Mouse (Mus musculus) B cell, adult 2 months (primary cell): ENCODE results near the gene Cdc26.

ENCODE experiments used
- DNase-seq, 2 experiments: peaks; one replicate each; pipeline ENCODE4 v3.0.0; 2022

Cdc26 gene

DNA sequence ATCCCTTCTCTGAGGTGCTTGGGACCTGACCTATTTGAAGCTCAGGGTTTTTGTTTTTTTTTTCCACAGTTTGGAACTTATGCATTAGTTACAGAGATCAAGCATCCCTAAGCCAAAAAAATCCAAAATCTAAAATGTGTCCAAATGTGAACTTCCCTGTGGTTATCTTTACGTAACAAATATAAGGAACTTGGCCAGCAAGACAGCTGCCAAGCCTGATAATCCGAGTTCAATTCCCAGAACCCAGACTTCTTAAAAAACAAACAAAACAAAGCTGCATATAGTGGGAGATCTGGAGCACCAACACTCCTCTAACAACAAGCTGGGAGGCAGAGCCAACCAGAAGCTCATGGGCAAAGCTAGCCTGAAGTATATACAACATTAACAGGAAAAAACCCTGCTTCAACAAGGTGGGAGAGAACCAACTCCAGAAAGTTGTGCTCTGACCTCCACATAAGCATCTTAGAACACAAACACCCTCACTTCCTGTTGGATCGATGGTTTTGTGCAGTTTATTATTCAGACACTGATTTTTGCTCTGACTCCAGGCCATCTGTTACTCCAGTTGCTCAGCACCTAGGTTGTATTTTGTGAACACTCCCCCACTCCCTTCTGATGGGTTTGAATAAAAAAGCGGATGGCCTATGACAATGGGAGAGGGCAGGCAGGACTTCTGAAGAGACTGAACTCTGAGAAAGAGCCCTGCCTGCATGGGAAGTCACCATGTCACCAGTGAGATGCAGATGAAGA, 10.7 kb downstream of the Cdc26 start:
- DNase-seq: no peak

GRCm38 (mm10) chr4:62395806-62396205, 12.6 kb downstream of the Cdc26 start:
- DNase-seq: no peak

DNA sequence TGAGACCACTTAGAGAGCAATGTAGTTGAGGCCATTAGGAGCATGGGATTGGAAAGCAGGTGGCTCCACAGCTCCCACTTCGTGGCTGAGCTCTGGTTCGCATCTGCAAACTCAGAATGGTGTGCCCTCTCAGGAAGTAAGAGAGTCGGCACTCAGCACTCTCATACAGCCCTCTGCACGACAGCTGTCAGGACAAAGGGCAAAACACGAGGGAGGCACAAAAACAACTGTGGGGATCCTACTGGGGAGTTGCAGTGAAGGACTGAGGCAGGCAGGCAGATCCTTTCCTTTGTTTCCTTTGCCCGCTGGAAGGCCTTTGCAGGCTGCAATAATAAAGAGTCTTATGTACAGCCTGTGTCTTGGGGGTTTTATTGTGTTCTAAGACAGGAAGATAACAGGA, 15.0 kb downstream of the Cdc26 start:
- no peak for DNase-seq

- no peak for DNase-seq
These were observed 16.6 kb downstream of the Cdc26 start for GRCm38 (mm10) chr4:62391892-62392291.

DNA sequence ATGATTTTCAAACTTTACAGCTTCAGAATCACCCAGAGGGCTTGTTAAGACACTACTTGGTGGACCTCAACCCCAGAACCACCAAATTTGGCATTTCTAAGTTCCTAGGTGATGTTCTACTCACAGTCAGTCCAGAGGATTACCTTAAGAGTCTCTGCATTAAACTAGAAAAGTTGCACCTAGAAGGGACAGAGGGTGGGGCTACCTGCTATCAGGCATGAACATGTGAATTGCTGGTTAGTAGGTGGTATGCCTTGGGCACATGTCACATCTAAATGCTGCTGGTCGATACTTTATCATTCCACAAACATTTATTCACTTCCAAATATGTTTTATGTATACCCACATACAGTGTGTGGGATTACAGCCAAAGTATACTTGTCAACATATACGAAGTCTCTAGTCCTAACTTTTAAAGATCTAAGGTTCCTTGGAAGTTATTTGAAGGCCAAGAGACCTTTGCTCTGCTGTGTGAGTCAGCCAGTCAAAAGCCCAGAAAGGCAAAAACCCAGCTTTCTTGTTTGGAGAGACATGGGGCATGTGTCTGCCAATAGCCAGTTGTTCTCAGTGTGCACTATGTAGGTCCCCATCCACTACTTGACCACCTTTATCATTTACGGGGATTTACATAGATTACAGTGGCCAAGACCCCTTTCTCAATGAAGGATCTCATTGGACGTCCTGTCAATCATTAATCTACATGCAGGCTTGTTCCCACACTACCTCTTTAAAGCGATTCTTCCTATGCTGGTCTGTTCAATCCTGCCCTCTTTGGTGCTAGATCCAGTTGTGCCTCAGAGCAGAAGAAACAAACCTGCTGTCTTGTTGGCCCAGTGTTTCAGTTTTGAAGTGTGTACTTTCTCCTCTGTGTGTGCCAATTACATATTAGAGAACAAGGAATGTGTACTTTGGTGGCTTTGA, 18.6 kb downstream of the Cdc26 start:
- DNase-seq: no peak

DNA sequence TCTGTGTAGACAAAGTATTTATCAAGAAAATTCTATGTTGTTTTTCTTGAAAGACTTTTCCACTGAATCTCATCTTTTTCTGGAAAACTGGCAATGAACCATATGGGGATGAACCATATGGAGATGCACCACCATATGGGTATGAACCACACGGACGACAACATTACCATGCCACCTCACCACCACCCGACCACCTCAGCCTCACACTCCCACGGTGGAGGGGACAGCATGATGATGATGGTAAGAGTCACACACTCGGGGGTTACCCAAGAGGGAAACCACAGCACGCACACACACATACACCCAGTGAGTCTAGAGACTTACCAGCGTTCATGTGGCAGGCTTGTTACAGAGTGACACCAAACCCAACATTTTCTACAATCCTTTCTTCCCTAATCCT, 23.0 kb downstream of the Cdc26 start:
- no peak for DNase-seq

- DNase-seq: no peak
These were observed 24.3 kb downstream of the Cdc26 start for GRCm38 (mm10) chr4:62384159-62384558.

DNA sequence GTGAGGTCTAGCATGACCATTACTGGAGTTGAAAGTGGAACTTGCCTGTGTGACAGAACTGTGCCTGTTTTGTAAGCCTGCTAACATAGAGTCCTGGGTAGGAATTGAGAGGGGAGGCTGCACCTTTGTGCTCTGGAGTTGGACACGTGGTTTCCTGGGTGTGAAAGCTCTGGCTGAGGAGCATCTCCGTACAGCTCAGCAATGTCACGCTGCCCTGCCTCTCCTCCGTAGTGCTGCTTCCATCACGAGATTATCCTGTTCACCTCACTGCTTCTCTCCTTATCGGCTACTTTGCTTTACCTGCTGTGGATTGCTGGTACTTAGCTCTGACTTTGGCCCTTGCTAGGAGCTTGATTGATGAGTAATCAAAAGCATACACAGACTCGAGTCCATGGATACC, 24.7 kb downstream of the Cdc26 start:
- DNase-seq: no peak

- no peak for DNase-seq
These were observed 25.2 kb downstream of the Cdc26 start for GRCm38 (mm10) chr4:62383207-62383606.

DNA sequence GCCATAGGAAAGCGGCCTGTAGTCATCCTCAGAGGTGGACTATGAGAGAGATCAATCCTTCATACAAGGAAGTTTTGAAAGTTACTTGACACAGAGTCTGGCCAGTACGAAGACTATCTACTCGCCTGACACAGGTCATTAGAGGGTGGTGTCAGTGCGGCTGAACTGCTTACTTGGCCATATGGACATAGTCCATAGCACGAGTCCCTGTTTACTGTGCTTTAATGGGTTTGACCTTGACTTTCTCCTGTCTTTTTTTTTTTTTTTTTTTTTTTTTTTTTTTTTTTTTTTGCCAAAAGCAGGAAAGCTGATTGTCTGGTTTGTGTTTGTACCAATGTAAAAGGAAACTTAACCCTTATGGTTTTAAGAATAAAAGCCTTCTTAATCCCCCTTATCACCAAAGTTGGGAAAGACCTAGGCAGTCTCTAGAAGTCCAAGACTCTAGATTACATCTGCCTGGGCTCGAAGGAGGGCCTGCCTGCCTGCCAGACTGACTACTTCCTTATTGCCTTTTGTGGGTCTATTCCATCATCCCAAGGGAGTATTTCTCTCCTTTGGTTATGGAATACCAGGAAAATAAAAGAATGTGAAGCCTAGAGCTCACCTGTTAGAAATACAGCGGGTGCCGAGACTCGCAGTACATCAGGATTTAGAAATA, 28.6 kb downstream of the Cdc26 start:
- no peak for DNase-seq

DNA sequence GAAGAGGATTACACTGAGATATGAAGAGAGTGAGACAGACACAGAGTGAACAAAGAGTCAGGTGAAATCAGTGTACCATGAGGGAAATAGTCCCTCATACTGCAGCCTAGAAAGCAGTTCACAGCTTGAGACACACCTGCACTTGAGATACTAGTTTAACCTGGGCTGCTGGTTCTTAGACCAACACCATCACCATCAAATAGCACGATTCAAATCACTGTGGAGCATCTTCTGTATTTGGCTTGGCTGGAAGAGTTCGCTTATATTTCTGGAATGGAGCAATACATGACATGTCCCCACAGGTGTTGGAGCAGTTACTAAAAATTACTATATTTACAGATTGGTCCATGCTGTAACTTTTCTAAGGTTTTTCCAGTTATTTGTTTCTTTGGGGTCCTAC, 32.3 kb downstream of the Cdc26 start:
- no peak for DNase-seq

DNA sequence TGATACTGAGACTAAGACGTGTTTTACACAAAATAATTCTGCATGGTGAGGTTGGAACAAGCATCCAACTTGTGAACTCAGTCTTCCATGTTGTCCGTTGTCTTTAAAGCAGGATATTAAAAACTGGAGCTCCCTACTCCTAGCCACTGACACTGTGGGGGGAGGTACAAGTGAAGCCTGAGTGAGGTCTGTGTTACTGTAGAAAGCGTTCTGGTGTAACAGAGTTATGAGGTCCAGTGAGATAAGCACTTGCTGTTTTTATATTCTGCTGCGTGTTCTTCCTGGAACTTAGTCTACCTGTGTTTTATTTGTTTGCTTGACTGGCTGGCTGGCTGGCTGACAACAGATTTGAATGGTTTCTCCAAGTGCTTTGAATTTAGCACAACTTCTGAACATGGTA, 34.1 kb downstream of the Cdc26 start:
- no peak for DNase-seq

DNA sequence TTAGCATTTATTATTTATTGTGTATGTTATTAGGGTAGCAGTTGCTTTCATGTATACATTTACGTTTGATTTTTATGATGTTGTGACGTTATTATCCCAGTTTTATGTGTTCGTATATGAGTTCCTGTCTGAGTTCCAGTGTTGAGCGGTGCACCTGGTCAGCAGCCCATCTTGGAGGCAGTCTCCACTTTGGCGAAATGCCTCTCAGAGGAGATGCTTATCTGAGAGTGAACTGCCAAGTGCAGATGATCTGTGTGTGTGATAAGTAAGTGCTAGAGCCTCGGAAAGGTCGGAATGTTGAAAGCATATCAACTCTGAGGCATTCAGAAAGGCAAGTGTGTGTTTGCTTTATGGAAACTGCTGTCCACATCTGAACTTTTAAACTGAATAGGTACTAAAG, 34.8 kb downstream of the Cdc26 start:
- DNase-seq: no peak

GRCm38 (mm10) chr4:62372818-62373520, 35.5 kb downstream of the Cdc26 start:
- no peak for DNase-seq

DNA sequence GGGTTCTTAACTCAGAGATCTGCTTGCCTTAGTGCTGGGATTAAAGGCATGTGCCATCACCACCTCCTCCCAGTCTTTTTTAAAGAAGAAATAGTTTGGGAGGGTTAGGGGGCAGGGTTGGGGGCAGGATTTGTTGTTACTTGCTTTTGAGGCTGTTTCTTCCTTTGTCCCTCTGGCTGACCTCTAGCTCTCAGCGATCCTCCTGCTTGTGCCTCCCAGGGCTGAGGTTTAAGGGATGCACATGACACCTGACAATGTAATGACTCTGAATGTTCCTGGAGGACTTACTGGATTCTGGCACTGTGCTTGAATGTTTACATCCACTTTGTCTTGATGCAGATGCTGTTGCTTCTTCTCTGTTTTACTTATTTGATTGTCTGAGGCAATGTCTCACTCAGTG, 36.0 kb downstream of the Cdc26 start:
- no peak for DNase-seq

GRCm38 (mm10) chr4:62369091-62369490, 39.4 kb downstream of the Cdc26 start:
- no peak for DNase-seq

- DNase-seq: no peak
These were observed 40.9 kb downstream of the Cdc26 start for GRCm38 (mm10) chr4:62367586-62367985.

GRCm38 (mm10) chr4:62366291-62366690, 42.2 kb downstream of the Cdc26 start:
- DNase-seq: no peak

GRCm38 (mm10) chr4:62364299-62364698, 44.1 kb downstream of the Cdc26 start:
- DNase-seq: no peak

DNA sequence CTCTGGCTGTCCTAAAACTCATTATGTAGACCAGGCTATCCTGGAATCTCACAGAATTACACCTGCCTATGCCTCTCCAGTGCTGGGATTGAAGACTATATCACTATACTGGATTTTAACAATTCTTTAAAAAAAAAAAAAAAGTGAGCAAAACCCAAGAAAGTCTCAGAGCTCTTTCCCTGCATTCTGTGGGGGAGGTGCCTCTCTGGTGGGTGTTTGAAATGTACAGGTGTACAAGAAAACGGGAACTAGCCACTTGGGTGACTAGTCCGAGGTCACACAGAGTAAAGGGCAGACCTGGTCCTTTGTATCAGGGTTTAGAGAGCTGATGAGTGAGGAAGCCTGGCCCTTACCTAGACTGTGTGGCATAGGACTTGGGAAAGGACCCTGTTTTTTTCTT, 46.0 kb downstream of the Cdc26 start:
- peak; percentile 28 to 46 for DNase-seq

DNA sequence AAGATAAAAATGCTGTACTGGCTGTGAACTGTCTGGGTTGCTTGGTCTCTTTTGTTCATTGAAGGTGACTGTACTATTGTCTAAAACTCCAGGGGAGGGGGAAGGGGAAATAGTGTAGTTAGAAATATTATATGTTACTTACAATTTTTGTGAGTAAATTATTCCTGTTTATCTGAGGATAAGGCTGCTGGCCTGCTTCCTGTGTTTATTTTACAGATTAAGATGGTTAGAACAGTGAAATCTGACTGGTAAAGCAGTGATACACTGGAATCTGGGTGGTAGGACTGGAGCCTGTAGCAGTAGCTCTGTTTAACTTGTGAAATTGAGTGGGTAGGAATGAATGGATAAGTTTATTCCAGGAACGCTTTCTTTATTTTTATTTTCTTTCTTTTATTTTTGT, 46.4 kb downstream of the Cdc26 start:
- DNase-seq: no peak

DNA sequence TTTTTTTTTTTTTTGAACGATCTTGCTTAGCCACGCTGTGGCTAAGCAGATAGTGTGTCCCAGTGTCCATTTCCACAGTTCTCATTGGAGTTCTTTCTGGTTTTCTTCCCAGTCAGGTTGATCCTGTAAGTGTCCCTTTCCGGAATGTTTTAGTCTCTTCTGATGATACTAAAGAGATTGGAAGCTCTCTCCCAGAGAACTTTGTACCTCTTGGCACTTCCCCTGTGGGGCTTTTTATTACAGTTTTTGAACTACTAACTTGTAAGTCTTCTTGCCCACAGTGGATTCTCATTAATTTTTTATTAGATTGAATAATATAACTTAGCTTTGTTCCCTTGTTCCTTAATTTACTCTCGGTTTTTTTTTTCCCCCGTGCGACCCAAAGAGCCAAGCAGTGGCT, 46.9 kb downstream of the Cdc26 start:
- no peak for DNase-seq
